Mouse (Mus musculus): ENCODE data around the gene Polr3c. TPM values are rescaled to one million over a fixed set of nuclear protein-coding genes. Genes with fewer than 3 reads are reported as not detected.

The Polr3c gene
- 19.4 and 20.3 TPM in 2 replicates for polyA plus RNA-seq (2015; fragmentation: Nextera tagmentation; extraction: Ambion mirVana)

DNA sequence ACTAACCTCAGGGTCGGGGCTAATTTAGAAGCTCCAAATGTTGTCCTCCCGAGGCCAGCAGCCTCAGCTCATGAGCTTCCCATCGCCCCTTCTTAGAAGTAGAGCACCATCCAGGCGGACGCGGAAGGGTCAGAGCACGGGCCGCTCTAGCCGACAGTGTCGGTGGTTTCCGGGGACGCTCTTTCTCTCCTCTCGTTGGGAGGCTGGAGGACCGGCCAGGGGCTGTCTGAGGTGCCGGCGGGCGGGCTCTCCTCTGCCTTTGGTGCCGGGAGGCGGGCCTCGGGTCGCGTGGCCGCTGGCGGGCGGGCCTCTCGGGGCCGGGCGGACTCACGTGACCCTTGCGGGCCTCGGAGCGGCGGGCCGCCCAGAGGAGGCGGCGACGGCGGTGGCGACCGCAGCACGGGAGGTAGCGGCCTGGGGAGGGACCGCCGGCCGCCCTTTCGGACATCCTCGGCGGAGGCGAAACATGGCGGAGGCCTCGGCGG lies at the start of gene Polr3c, which contains the start of gene Rnf115:
Gene Polr3c, minus strand, starts transcription at position 286 of the 485 bp plus-strand sequence.
Gene Rnf115, plus strand, starts transcription at position 322 of the 485 bp plus-strand sequence.
- peak within 1 kb of the TSS; percentile 90 for H3K27ac ChIP-seq (replicated peaks)
- H3K9ac ChIP-seq (ENCODE audit: low read length): peak within 1 kb of the TSS; percentile 84
- H3K4me1 ChIP-seq (replicated peaks; ENCODE audit: control insufficient read depth, insufficient read depth): no peaks in the 10 kb centered on the region
- H3K27me3 ChIP-seq (ENCODE audit: control insufficient read depth, insufficient read depth, low read length): no peaks in the 10 kb centered on the region
- H3K4me2 ChIP-seq (replicated peaks; ENCODE audit: low read depth): peak within 1 kb of the TSS; percentile 55
- no peaks in the 10 kb centered on the region for H3K9me3 ChIP-seq (ENCODE audit: control insufficient read depth, low read length)
- ATAC-seq (ENCODE audit: low FRiP score, low TSS enrichment) (peak; percentile 98), DNase-seq (ENCODE audit: low spot score) (peak; percentile 98)
- H3K4me3 ChIP-seq (ENCODE audit: low read depth, low read length): peak within 1 kb of the TSS; percentile 88
- TF ChIP-seq EP300 (optimal IDR thresholded peaks at IDR 0.05): no peak
- no peak for TF ChIP-seq CTCF (IDR thresholded peaks at IDR 0.05; ENCODE audit: low read depth)
- H3K36me3 ChIP-seq (ENCODE audit: control insufficient read depth, insufficient read depth, low read length): peaks cover 5% of the 10 kb centered on the region
- 1% methylated on average over 21 of the region's 52 CpGs for WGBS

DNA sequence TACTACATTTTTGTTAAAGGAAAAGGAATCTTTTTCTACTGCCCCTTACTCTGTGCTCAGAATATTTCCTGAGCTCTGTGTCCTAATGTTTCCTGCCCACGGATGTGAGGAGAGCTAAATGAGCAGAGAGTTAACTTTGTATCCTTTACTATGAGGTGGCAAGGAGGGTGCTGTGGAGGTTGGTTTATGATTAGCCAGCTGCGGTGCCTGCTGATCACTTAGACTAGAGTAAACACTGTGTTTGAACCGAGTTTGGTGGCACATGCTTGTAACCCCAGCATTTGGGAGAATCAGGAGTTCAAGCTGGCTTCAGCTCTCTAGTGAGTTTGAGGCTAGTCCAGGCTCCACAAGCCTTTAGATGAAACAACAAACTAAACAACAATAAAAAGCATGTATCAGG lies 49.7 kb upstream of the Polr3c start:
- Histone ChIP-seq H3K4me1 (replicated peaks; ENCODE audit: control insufficient read depth, insufficient read depth) (no peaks in the 10 kb centered on the region), H3K27ac (replicated peaks) (no peak overlapping the region), H3K27me3 (ENCODE audit: control insufficient read depth, insufficient read depth, low read length) (no peaks in the 10 kb centered on the region), H3K4me3 (ENCODE audit: low read depth, low read length) (no peak overlapping the region), H3K4me2 (replicated peaks; ENCODE audit: low read depth) (no peak overlapping the region), H3K36me3 (ENCODE audit: control insufficient read depth, insufficient read depth, low read length) (no peaks in the 10 kb centered on the region), H3K9ac (ENCODE audit: low read length) (no peak overlapping the region), H3K9me3 (ENCODE audit: control insufficient read depth, low read length) (no peaks in the 10 kb centered on the region)
- DNase-seq (ENCODE audit: low spot score) (peak; percentile 21), ATAC-seq (ENCODE audit: low FRiP score, low TSS enrichment) (no peak)
- TF ChIP-seq CTCF (IDR thresholded peaks at IDR 0.05; ENCODE audit: low read depth) (no peak), EP300 (optimal IDR thresholded peaks at IDR 0.05) (no peak)
- WGBS: 43% methylated on average over 3 of the region's 3 CpGs

DNA sequence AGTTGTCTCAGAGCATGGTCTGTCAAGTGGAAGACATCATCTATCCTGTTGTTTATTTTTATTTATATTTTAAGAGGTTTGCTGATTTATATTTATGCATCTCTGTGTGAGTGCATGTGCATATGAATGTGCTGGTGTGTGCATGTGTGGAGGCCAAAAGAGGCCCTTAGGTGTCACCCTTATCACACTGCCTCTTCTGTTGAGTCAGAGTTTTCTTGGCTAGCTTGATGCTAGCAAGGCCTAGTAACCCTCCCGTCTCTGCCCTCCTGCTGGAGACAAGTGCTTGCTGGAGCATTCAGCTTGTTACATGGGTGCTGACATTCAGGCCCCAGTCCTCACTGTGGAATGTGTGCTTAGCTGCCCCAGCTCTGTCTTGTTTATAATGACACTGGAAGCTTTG lies 45.5 kb upstream of the Polr3c start:
- no peak for DNase-seq (ENCODE audit: low spot score)
- Histone ChIP-seq H3K4me3 (ENCODE audit: low read depth, low read length) (no peak overlapping the region), H3K9ac (ENCODE audit: low read length) (no peak overlapping the region), H3K4me1 (replicated peaks; ENCODE audit: control insufficient read depth, insufficient read depth) (no peaks in the 10 kb centered on the region), H3K4me2 (replicated peaks; ENCODE audit: low read depth) (no peak overlapping the region), H3K36me3 (ENCODE audit: control insufficient read depth, insufficient read depth, low read length) (no peaks in the 10 kb centered on the region), H3K9me3 (ENCODE audit: control insufficient read depth, low read length) (no peaks in the 10 kb centered on the region), H3K27me3 (ENCODE audit: control insufficient read depth, insufficient read depth, low read length) (no peaks in the 10 kb centered on the region), H3K27ac (replicated peaks) (no peak overlapping the region)
- no peak for TF ChIP-seq EP300 (optimal IDR thresholded peaks at IDR 0.05)
- TF ChIP-seq CTCF (IDR thresholded peaks at IDR 0.05; ENCODE audit: low read depth): peak; percentile 21; the same call in 1 of the 2 replicates
- 38% methylated on average over 1 of the region's 1 CpGs for WGBS
- ATAC-seq (ENCODE audit: low FRiP score, low TSS enrichment): no peak

DNA sequence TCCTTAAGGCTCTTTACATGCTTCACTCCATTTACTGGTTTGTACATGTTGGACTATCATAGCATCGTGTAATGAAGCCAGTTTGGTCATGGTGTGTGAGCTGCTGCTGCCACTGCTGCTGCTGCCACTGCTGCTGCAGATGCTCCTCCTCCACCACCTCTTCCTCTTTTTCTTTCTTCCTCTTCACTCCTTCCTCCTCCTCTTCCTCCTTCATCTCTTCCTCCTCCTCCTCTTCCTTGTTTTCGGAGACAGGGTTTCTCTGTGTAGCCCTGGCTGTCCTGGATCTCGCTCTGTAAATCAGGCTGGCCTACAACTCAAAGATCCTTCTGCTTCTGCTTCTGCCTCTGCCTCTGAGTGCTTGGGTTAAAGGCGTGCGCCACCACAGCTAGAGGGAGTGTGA lies 42.5 kb upstream of the Polr3c start:
- no peak for DNase-seq (ENCODE audit: low spot score)
- Histone ChIP-seq H3K9ac (ENCODE audit: low read length) (no peak overlapping the region), H3K27me3 (ENCODE audit: control insufficient read depth, insufficient read depth, low read length) (no peaks in the 10 kb centered on the region), H3K4me3 (ENCODE audit: low read depth, low read length) (no peak overlapping the region), H3K27ac (replicated peaks) (no peak overlapping the region), H3K4me1 (replicated peaks; ENCODE audit: control insufficient read depth, insufficient read depth) (no peaks in the 10 kb centered on the region), H3K9me3 (ENCODE audit: control insufficient read depth, low read length) (no peaks in the 10 kb centered on the region), H3K4me2 (replicated peaks; ENCODE audit: low read depth) (no peak overlapping the region), H3K36me3 (ENCODE audit: control insufficient read depth, insufficient read depth, low read length) (no peaks in the 10 kb centered on the region)
- ATAC-seq (ENCODE audit: low FRiP score, low TSS enrichment): no peak
- 87% methylated on average over 5 of the region's 5 CpGs for WGBS
- TF ChIP-seq CTCF (IDR thresholded peaks at IDR 0.05; ENCODE audit: low read depth) (no peak), EP300 (optimal IDR thresholded peaks at IDR 0.05) (no peak)

DNA sequence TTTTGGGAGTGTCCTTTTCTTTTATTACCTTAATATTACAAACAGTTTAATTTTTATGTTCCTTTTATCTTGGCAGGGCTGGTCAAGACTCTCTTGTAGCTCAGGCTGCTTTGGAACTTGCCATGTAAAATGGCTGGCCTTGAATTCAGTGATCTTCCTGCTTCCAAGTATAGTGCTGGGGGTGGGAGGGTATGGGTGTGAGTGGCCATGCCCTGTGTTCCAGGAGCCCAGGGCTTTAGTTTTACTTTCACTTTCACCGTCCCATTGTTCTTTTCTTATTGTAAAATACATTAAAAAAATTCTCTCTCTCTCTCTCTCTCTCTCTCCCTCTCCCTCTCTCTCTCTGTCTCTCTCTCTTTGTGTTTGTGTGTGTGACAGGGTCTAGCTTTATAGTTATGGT lies 37.1 kb upstream of the Polr3c start:
- no peak for DNase-seq (ENCODE audit: low spot score)
- no peak; the same call in 1 of the 2 replicates for ATAC-seq (ENCODE audit: low FRiP score, low TSS enrichment)
- H3K27ac ChIP-seq (replicated peaks): no peak overlapping the region
- H3K36me3 ChIP-seq (ENCODE audit: control insufficient read depth, insufficient read depth, low read length): no peaks in the 10 kb centered on the region; the same call in 1 of the 2 replicates
- no peak overlapping the region for H3K4me3 ChIP-seq (ENCODE audit: low read depth, low read length)
- no peak overlapping the region for H3K9ac ChIP-seq (ENCODE audit: low read length)
- 69% methylated on average over 1 of the region's 1 CpGs for WGBS
- H3K4me2 ChIP-seq (replicated peaks; ENCODE audit: low read depth): no peak overlapping the region
- TF ChIP-seq EP300 (optimal IDR thresholded peaks at IDR 0.05): no peak
- TF ChIP-seq CTCF (IDR thresholded peaks at IDR 0.05; ENCODE audit: low read depth): no peak
- H3K9me3 ChIP-seq (ENCODE audit: control insufficient read depth, low read length): no peaks in the 10 kb centered on the region
- H3K4me1 ChIP-seq (replicated peaks; ENCODE audit: control insufficient read depth, insufficient read depth): no peaks in the 10 kb centered on the region
- no peaks in the 10 kb centered on the region for H3K27me3 ChIP-seq (ENCODE audit: control insufficient read depth, insufficient read depth, low read length)

DNA sequence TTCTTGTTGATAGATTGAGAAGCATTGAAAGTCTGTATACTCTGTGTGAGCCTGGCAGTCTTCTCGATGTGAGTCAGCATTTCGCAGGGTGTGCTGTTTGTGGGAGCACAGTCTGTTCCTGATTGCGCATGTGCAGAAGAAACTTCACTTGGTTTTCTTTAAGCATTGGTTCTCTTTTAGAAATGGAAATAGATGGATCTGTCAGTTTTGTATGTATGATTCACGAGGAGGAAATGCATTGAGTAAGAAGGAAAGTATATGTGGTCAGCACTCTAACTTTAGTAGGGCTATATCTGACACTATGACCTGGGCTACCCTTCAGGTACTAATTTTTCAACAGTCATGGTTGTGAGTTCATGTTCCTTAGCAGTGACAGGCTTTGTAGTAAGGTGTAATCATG lies 32.3 kb upstream of the Polr3c start:
- H3K9ac ChIP-seq (ENCODE audit: low read length): no peak overlapping the region
- H3K36me3 ChIP-seq (ENCODE audit: control insufficient read depth, insufficient read depth, low read length): no peaks in the 10 kb centered on the region; the same call in 1 of the 2 replicates
- H3K27ac ChIP-seq (replicated peaks): no peak overlapping the region
- no peaks in the 10 kb centered on the region for H3K27me3 ChIP-seq (ENCODE audit: control insufficient read depth, insufficient read depth, low read length)
- TF ChIP-seq EP300 (optimal IDR thresholded peaks at IDR 0.05) (no peak), CTCF (IDR thresholded peaks at IDR 0.05; ENCODE audit: low read depth) (no peak)
- ATAC-seq (ENCODE audit: low FRiP score, low TSS enrichment) (no peak), DNase-seq (ENCODE audit: low spot score) (no peak)
- no peak overlapping the region for H3K4me2 ChIP-seq (replicated peaks; ENCODE audit: low read depth)
- no peaks in the 10 kb centered on the region for H3K4me1 ChIP-seq (replicated peaks; ENCODE audit: control insufficient read depth, insufficient read depth)
- WGBS: 77% methylated on average over 4 of the region's 4 CpGs
- no peaks in the 10 kb centered on the region for H3K9me3 ChIP-seq (ENCODE audit: control insufficient read depth, low read length)
- H3K4me3 ChIP-seq (ENCODE audit: low read depth, low read length): no peak overlapping the region
